Mouse (Mus musculus): ENCODE results near the gene C1qa.

GRCm38 (mm10) chr4:136848565-136848964 is 50.0 kb downstream of the C1qa start:
- TF ChIP-seq CTCF (IDR thresholded peaks at IDR 0.05; ENCODE audit: low read depth) = no peak
- TF ChIP-seq EP300 (IDR thresholded peaks at IDR 0.05; ENCODE audit: low read depth) = no peak
